Mouse (Mus musculus) testis, postnatal 10 days (tissue): ENCODE data around the gene Clcn6.

Source experiments
- DNase-seq: peaks from one replicate; pipeline ENCODE4 v3.0.0; 2021; ENCODE audit warnings: low spot score

Gene Clcn6

GRCm38 (mm10) chr4:147985205-147986132, 53.2 kb downstream of the Clcn6 start, which contains the start of gene Nppb:
TSS of gene Nppb (plus strand) at chr4:147985788.
- DNase-seq = peak; percentile 79

- no peak for DNase-seq
Observed at GRCm38 (mm10) chr4:147979441-147979860, 59.2 kb downstream of the Clcn6 start.

GRCm38 (mm10) chr4:147978391-147978790, 60.2 kb downstream of the Clcn6 start:
- DNase-seq = no peak

GRCm38 (mm10) chr4:147977726-147978125, 60.9 kb downstream of the Clcn6 start:
- no peak for DNase-seq

GRCm38 (mm10) chr4:147976237-147976636, 62.4 kb downstream of the Clcn6 start:
- DNase-seq = no peak

- DNase-seq = no peak
Observed at GRCm38 (mm10) chr4:147969337-147969736, 69.3 kb downstream of the Clcn6 start.

- DNase-seq = no peak
Observed at GRCm38 (mm10) chr4:147968816-147969215, 69.8 kb downstream of the Clcn6 start.

- DNase-seq = no peak
Observed at GRCm38 (mm10) chr4:147965712-147966111, 72.9 kb downstream of the Clcn6 start.

- DNase-seq = no peak
Observed at GRCm38 (mm10) chr4:147963623-147964022, 75.0 kb downstream of the Clcn6 start.

GRCm38 (mm10) chr4:147962781-147963180, 75.8 kb downstream of the Clcn6 start:
- no peak for DNase-seq

- peak; percentile 76 for DNase-seq
Observed at GRCm38 (mm10) chr4:147959881-147960831, 78.5 kb downstream of the Clcn6 start.

- no peak for DNase-seq
Observed at GRCm38 (mm10) chr4:147957141-147957540, 81.5 kb downstream of the Clcn6 start.
